Mouse (Mus musculus): ENCODE measurements around the gene Rad9b. TPM values are rescaled to one million over a fixed set of nuclear protein-coding genes. Genes with fewer than 3 reads are reported as not detected.

Rad9b gene
- polyA plus RNA-seq, 1 experiment from 2014 or later = 2.6 TPM

DNA sequence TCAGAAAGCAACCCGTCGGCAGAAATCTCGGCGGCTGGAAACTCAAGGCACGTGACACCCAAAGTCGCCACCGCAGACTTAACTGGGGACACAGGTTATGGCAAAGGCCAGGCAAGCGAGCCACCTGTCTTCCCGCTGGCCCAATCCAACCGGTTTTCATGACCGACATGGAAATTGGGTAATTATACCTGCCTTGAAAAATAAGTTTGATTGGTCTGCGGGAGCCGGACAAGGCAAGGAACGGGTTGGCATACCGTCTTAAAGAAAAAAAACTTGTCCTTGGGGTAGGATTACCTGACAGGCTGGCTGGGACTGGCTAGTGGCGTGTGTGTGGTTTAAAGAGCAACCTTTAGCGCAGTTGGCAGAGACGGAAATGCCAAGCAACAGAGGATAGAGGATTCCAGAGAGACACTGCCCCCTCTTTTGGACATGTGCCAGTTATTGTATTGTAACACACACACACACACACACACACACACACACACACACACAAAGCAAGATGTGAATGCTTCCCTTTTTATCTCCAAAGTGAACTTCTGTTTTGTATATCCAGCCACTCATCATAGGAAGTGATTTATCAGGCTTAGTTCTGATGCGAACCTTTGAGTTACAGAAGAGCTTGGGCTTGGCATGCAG is 73.1 kb downstream of the Rad9b start:
- H3K4me3 ChIP-seq (replicated peaks) = no peak overlapping the region
- H3K9me3 ChIP-seq (replicated peaks) = no peaks in the 10 kb centered on the region
- peaks cover 51% of the 10 kb centered on the region for H3K4me1 ChIP-seq (replicated peaks)
- ATAC-seq (ENCODE audit: insufficient read depth) = no peak
- H3K36me3 ChIP-seq (replicated peaks) = no peaks in the 10 kb centered on the region
- peaks cover 18% of the 10 kb centered on the region for H3K27me3 ChIP-seq
- 30% methylated on average over 19 of the region's 19 CpGs for WGBS (ENCODE audit: insufficient replicate concordance)
- peak overlapping the region; percentile 32; the same call in 1 of the 2 replicates for H3K4me2 ChIP-seq
- no peak overlapping the region for H3K9ac ChIP-seq
- H3K27ac ChIP-seq (replicated peaks) = no peak overlapping the region

DNA sequence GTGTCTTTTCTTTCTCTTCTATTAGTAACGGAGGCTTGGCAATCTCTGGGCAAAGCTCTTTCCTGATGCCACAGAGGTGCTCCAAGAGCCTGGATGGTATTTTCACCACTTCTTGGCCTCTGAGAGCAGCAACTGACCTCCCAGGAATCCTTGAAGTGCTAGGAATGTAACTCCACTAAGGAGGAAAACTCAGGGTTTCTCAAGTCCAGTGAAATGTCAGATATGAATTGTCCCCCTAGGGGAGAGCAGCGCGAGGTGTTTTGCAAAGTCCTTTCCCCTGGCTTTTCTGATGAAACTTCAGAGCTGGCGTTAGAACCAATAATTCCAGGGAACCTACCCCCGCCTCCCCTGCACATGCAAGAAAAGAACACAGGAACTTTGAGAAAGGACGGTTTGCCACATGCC is 73.6 kb downstream of the Rad9b start:
- H3K9ac ChIP-seq = no peak overlapping the region

DNA sequence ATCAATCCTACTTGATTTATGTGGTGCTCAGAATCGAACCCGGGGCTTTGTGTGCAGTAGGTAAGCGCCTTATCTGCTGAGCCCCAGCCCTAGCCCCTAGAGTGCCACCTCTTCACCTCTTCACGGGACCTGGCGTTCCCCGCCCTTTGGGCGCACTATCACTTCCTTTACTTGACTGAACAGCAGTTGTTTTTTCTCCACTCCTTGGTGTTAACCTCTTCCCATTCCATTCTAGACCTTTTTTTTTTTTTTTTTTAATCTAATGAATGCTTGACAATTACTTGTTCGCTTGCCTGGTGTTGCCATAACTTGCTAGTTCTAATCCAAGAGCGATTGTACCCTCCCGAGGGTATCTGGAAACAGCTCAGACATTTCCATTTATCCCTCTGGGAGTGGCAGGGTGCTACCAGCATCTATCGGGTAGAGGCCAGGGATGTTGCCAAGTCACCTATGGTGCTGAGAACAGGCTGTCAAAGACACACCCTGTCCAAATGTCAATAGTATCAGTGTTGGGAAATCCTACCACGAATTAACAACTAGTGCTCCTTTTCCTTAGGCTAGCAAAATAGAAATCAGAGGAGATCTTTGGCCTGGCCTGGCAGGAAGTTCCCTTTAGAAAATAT is 74.1 kb downstream of the Rad9b start:
- no peak overlapping the region for H3K4me3 ChIP-seq (replicated peaks)
- ATAC-seq (ENCODE audit: insufficient read depth) = no peak
- 52% methylated on average over 12 of the region's 12 CpGs for WGBS (ENCODE audit: insufficient replicate concordance)
- H3K36me3 ChIP-seq (replicated peaks) = no peaks in the 10 kb centered on the region
- peaks cover 18% of the 10 kb centered on the region for H3K27me3 ChIP-seq
- H3K27ac ChIP-seq (replicated peaks) = no peak overlapping the region
- H3K9ac ChIP-seq = no peak overlapping the region
- H3K4me1 ChIP-seq (replicated peaks) = peaks cover 49% of the 10 kb centered on the region
- H3K4me2 ChIP-seq = no peak overlapping the region
- no peaks in the 10 kb centered on the region for H3K9me3 ChIP-seq (replicated peaks)

More for the DNA sequence above, 73.6 kb downstream of the Rad9b start:
- peak overlapping the region; percentile 32; the same call in 1 of the 2 replicates for H3K4me2 ChIP-seq
- peaks cover 18% of the 10 kb centered on the region for H3K27me3 ChIP-seq
- WGBS (ENCODE audit: insufficient replicate concordance) = 49% methylated on average over 6 of the region's 6 CpGs
- H3K9me3 ChIP-seq (replicated peaks) = no peaks in the 10 kb centered on the region
- no peaks in the 10 kb centered on the region for H3K36me3 ChIP-seq (replicated peaks)
- ATAC-seq (ENCODE audit: insufficient read depth) = no peak
- H3K4me3 ChIP-seq (replicated peaks) = no peak overlapping the region
- H3K4me1 ChIP-seq (replicated peaks) = peaks cover 49% of the 10 kb centered on the region
- no peak overlapping the region for H3K27ac ChIP-seq (replicated peaks)

DNA sequence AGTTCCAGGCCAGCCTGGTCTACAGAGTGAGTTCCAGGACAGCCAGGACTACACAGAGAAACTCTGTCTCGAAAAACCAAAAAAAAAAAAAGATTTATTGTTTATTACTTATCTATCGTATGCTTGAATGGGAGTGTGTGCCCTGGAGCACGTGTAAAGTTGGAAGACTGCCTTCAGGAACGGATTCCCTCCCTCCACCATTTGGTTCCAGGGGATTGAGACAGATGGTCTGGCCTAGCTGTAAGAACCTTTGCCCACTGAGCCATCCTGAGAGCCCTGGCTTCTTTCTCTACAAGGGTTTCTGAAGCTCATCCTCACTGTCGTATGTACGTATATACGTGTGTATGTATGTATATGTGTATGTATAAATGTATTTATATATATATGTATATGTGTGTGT is 75.1 kb downstream of the Rad9b start:
- no peak overlapping the region for H3K4me3 ChIP-seq (replicated peaks)
- 71% methylated on average over 7 of the region's 7 CpGs for WGBS (ENCODE audit: insufficient replicate concordance)
- H3K36me3 ChIP-seq (replicated peaks) = no peaks in the 10 kb centered on the region
- peaks cover 52% of the 10 kb centered on the region for H3K4me1 ChIP-seq (replicated peaks)
- no peak for ATAC-seq (ENCODE audit: insufficient read depth)
- H3K9ac ChIP-seq = no peak overlapping the region
- no peaks in the 10 kb centered on the region for H3K9me3 ChIP-seq (replicated peaks)
- peaks cover 18% of the 10 kb centered on the region for H3K27me3 ChIP-seq
- H3K4me2 ChIP-seq = no peak overlapping the region
- H3K27ac ChIP-seq (replicated peaks) = no peak overlapping the region

DNA sequence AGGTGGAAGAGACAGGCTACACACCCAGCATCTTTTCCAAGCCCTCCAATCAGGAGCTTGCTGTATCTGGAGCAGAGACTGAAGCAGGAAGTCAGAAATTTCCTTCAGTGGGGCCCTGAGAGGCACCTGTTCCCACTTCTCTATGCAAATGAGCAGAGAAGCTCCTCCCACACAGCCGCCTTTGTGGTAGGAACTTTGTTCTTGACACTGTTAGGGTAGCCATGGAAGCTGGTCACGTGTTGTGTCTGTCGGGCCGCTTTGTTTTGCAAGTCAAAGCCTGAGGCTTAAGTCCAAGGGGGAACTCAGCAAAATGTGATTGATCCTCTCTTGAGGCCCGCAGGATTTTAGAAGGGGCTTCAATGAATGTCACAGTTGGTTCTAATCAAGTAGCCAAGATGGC is 79.2 kb downstream of the Rad9b start:
- peak; percentile 52; the same call in 1 of the 2 replicates for ATAC-seq (ENCODE audit: insufficient read depth)
- 12% methylated on average over 5 of the region's 5 CpGs for whole genome bisulfite sequencing (ENCODE audit: insufficient replicate concordance)
- Histone ChIP-seq H3K4me3 (replicated peaks) (no peak overlapping the region), H3K4me2 (peak overlapping the region; percentile 16; the same call in 1 of the 2 replicates), H3K36me3 (replicated peaks) (no peaks in the 10 kb centered on the region), H3K9me3 (replicated peaks) (no peaks in the 10 kb centered on the region), H3K27me3 (no peaks in the 10 kb centered on the region; the same call in 1 of the 2 replicates), H3K27ac (replicated peaks) (peak overlapping the region; percentile 71; the same call in 1 of the 2 replicates), H3K9ac (no peak overlapping the region), H3K4me1 (replicated peaks) (peaks cover 22% of the 10 kb centered on the region)

Other genes with a start within 250 kb of the Rad9b start
- gene Ccdc63, start 213.4 kb downstream of the Rad9b start, polyA plus RNA-seq (2015; fragmentation: Nextera tagmentation; extraction: Ambion mirVana) = 0.10 and 0.12 TPM in 2 replicates
- 142 and 147 TPM in 2 replicates for gene Ppp1cc, start 196.0 kb downstream of the Rad9b start, polyA plus RNA-seq (2015; fragmentation: Nextera tagmentation; extraction: Ambion mirVana)
- gene Hvcn1, start 147.4 kb downstream of the Rad9b start, polyA plus RNA-seq (2015; fragmentation: Nextera tagmentation; extraction: Ambion mirVana) = 4.6 and 5.1 TPM in 2 replicates
- 0.73 and 0.89 TPM in 2 replicates for gene Tctn1, start 89.8 kb downstream of the Rad9b start, polyA plus RNA-seq (2015; fragmentation: Nextera tagmentation; extraction: Ambion mirVana)
- 3.7 TPM in 2 replicates for gene Pptc7, start 69.9 kb downstream of the Rad9b start, polyA plus RNA-seq (2015; fragmentation: Nextera tagmentation; extraction: Ambion mirVana)
- 87.8 and 103 TPM in 2 replicates for gene Vps29, start 136 bp upstream of the Rad9b start, polyA plus RNA-seq (2015; fragmentation: Nextera tagmentation; extraction: Ambion mirVana)
- 48.7 and 53.5 TPM in 2 replicates for gene Gpn3, start 17.6 kb upstream of the Rad9b start, polyA plus RNA-seq (2015; fragmentation: Nextera tagmentation; extraction: Ambion mirVana)
- 16.9 and 19.1 TPM in 2 replicates for gene Fam216a, start 18.1 kb upstream of the Rad9b start, polyA plus RNA-seq (2015; fragmentation: Nextera tagmentation; extraction: Ambion mirVana)
- 80.7 and 105 TPM in 2 replicates for gene Arpc3, start 37.6 kb upstream of the Rad9b start, polyA plus RNA-seq (2015; fragmentation: Nextera tagmentation; extraction: Ambion mirVana)
- gene Anapc7, start 67.5 kb upstream of the Rad9b start, polyA plus RNA-seq (2015; fragmentation: Nextera tagmentation; extraction: Ambion mirVana) = 14.4 and 17.2 TPM in 2 replicates
- gene Atp2a2, start 148.0 kb upstream of the Rad9b start, polyA plus RNA-seq (2015; fragmentation: Nextera tagmentation; extraction: Ambion mirVana) = 13.2 and 14.5 TPM in 2 replicates

All from liver, embryonic 15.5 days (tissue).